Mouse (Mus musculus) limb, embryonic 12.5 days (tissue): ENCODE data around the gene Rundc1. TPM values are rescaled to one million over a fixed set of nuclear protein-coding genes. Genes with fewer than 3 reads are reported as not detected.
"Not testable (repeated sequence)": the region's sequence is repeated elsewhere in the genome, so short reads cannot be mapped to it uniquely, and the experiment has no call there.

Experiments
- ATAC-seq: fragments of 200-750 bp; cut with Nextera tagmentation; 2 replicates; pipeline ENCODE4 v1.8.0; 2017; ENCODE audit warnings: low read depth, moderate TSS enrichment; ENCODE audit not compliant: insufficient number of reproducible peaks, insufficient read depth, low FRiP score, low TSS enrichment
- H3K27ac ChIP-seq: fragments of 300-500 bp; sonication (generic); 2 replicates; pipeline ENCODE4 v1.5.1; 2016; ENCODE audit warnings: mild to moderate bottlenecking, moderate library complexity
- H3K27me3 ChIP-seq: fragments of 300-500 bp; sonication (generic); 2 replicates; pipeline ENCODE4 v1.6.1; 2016; ENCODE audit warnings: mild to moderate bottlenecking, moderate library complexity
- H3K36me3 ChIP-seq: fragments of 300-500 bp; sonication (generic); 2 replicates; pipeline ENCODE4 v1.6.1; 2016; ENCODE audit warnings: mild to moderate bottlenecking, moderate library complexity
- H3K4me1 ChIP-seq: fragments of 300-500 bp; sonication (generic); replicated peaks from 2 replicates; pipeline ENCODE4 v1.6.1; 2016
- H3K4me2 ChIP-seq: fragments of 300-500 bp; sonication (generic); 2 replicates; pipeline ENCODE4 v1.6.1; 2016; ENCODE audit warnings: mild to moderate bottlenecking, moderate library complexity
- H3K4me3 ChIP-seq: fragments of 300-500 bp; sonication (generic); replicated peaks from 2 replicates; pipeline ENCODE4 v1.5.1; 2016; ENCODE audit warnings: mild to moderate bottlenecking
- H3K9ac ChIP-seq: fragments of 300-500 bp; sonication (generic); replicated peaks from 2 replicates; pipeline ENCODE4 v1.6.1; 2016; ENCODE audit warnings: mild to moderate bottlenecking, moderate library complexity
- H3K9me3 ChIP-seq: fragments of 300-500 bp; sonication (generic); 2 replicates; pipeline ENCODE4 v1.6.1; 2016; ENCODE audit warnings: mild to moderate bottlenecking, moderate library complexity
- WGBS: fragments of 180-500 bp; shearing (Covaris S2); methylation state at CpG from one replicate; pipeline ENCODE4 v1.1.7; 2016; 5-methylcytosine and 5-hydroxymethylcytosine counted together
- polyA plus RNA-seq: library from polyadenylated mRNA; unstranded; fragments of >200 nt; fragmentation: Nextera tagmentation; extraction: Ambion mirVana; gene quantifications from 2 replicates; pipeline ENCODE4 v1.2.1, GENCODE M21; 2016

Gene Rundc1
- polyA plus RNA-seq, 1 experiment from 2014 or later = 24.0 TPM

- Histone ChIP-seq H3K27ac (no peak overlapping the region), H3K36me3 (peaks cover 47% of the 10 kb centered on the region), H3K27me3 (no peaks in the 10 kb centered on the region), H3K9me3 (0 out of 2 replicates have a peak, but pooled peaks cover 3% of the 10 kb centered on the region), H3K4me2 (no peak overlapping the region), H3K4me1 (peaks cover 14% of the 10 kb centered on the region), H3K4me3 (no peak overlapping the region), H3K9ac (no peak overlapping the region)
- WGBS = 92% methylated on average over 9 of the region's 9 CpGs
- no peak for ATAC-seq
Measured at GRCm38 (mm10) chr11:101457631-101458030, 32.7 kb downstream of the Rundc1 start.

- Histone ChIP-seq H3K4me3 (no peak overlapping the region), H3K27me3 (no peaks in the 10 kb centered on the region), H3K27ac (no peak overlapping the region), H3K9ac (no peak overlapping the region; the same call in 1 of the 2 replicates), H3K4me1 (peaks cover 20% of the 10 kb centered on the region), H3K36me3 (peaks cover 47% of the 10 kb centered on the region), H3K9me3 (0 out of 2 replicates have a peak, but pooled peaks cover 3% of the 10 kb centered on the region), H3K4me2 (no peak overlapping the region)
- ATAC-seq = no peak
- 81% methylated on average over 12 of the region's 12 CpGs for WGBS
Measured at GRCm38 (mm10) chr11:101458217-101458616, 33.3 kb downstream of the Rundc1 start.

GRCm38 (mm10) chr11:101459716-101460115 lies 34.8 kb downstream of the Rundc1 start:
- 51% methylated on average over 6 of the region's 6 CpGs for WGBS
- peaks cover 31% of the 10 kb centered on the region for H3K4me1 ChIP-seq
- no peaks in the 10 kb centered on the region; the same call in 1 of the 2 replicates for H3K27me3 ChIP-seq
- no peak overlapping the region for H3K27ac ChIP-seq
- H3K4me3 ChIP-seq = no peak overlapping the region
- no peak for ATAC-seq
- H3K9me3 ChIP-seq = no peaks in the 10 kb centered on the region
- no peak overlapping the region for H3K4me2 ChIP-seq
- H3K36me3 ChIP-seq = peaks cover 47% of the 10 kb centered on the region
- H3K9ac ChIP-seq = no peak overlapping the region

GRCm38 (mm10) chr11:101460321-101460720 lies 35.4 kb downstream of the Rundc1 start:
- Histone ChIP-seq H3K27ac (no peak overlapping the region), H3K36me3 (peaks cover 47% of the 10 kb centered on the region), H3K9me3 (no peaks in the 10 kb centered on the region), H3K4me3 (no peak overlapping the region), H3K9ac (no peak overlapping the region), H3K4me2 (no peak overlapping the region), H3K27me3 (no peaks in the 10 kb centered on the region; the same call in 1 of the 2 replicates), H3K4me1 (peaks cover 31% of the 10 kb centered on the region)
- no peak for ATAC-seq
- WGBS = 82% methylated on average over 15 of the region's 15 CpGs

GRCm38 (mm10) chr11:101462141-101462540 lies 37.3 kb downstream of the Rundc1 start:
- WGBS = 87% methylated on average over 14 of the region's 14 CpGs
- Histone ChIP-seq H3K27me3 (peaks cover 1% of the 10 kb centered on the region; the same call in 1 of the 2 replicates), H3K4me3 (no peak overlapping the region), H3K9me3 (no peaks in the 10 kb centered on the region), H3K9ac (no peak overlapping the region), H3K4me2 (no peak overlapping the region), H3K4me1 (peaks cover 39% of the 10 kb centered on the region), H3K36me3 (peaks cover 47% of the 10 kb centered on the region), H3K27ac (no peak overlapping the region)
- ATAC-seq = no peak

- peaks cover 43% of the 10 kb centered on the region for H3K4me1 ChIP-seq
- no peak overlapping the region for H3K4me3 ChIP-seq
- no peak overlapping the region for H3K27ac ChIP-seq
- H3K4me2 ChIP-seq = no peak overlapping the region
- peaks cover 44% of the 10 kb centered on the region for H3K36me3 ChIP-seq
- no peaks in the 10 kb centered on the region for H3K9me3 ChIP-seq
- H3K9ac ChIP-seq = no peak overlapping the region
- peaks cover 5% of the 10 kb centered on the region; the same call in 1 of the 2 replicates for H3K27me3 ChIP-seq
- no peak for ATAC-seq
- WGBS = 37% methylated on average over 13 of the region's 13 CpGs
Measured at GRCm38 (mm10) chr11:101462583-101463440, 37.9 kb downstream of the Rundc1 start.

GRCm38 (mm10) chr11:101464211-101465100 lies 39.6 kb downstream of the Rundc1 start, which contains the start of gene Rnd2:
Gene Rnd2, plus strand, starts transcription at chr11:101464999.
- Histone ChIP-seq H3K4me1 (peaks cover 48% of the 10 kb centered on the region), H3K36me3 (peaks cover 27% of the 10 kb centered on the region), H3K27ac (peak within 1 kb of the TSS; percentile 84), H3K4me2 (peak within 1 kb of the TSS; percentile 94), H3K27me3 (peaks cover 12% of the 10 kb centered on the region; the same call in 1 of the 2 replicates), H3K4me3 (peak within 1 kb of the TSS; percentile 83), H3K9ac (peak within 1 kb of the TSS; percentile 71), H3K9me3 (no peaks in the 10 kb centered on the region)
- 6% methylated on average over 12 of the region's 12 CpGs for WGBS
- ATAC-seq = no peak

- Histone ChIP-seq H3K9me3 (no peaks in the 10 kb centered on the region), H3K27ac (peak overlapping the region; percentile 84)
Measured at GRCm38 (mm10) chr11:101465101-101465868, 40.4 kb downstream of the Rundc1 start.

GRCm38 (mm10) chr11:101465869-101466551 lies 41.1 kb downstream of the Rundc1 start, which contains the start of gene Vat1:
Gene Vat1, minus strand, starts transcription at chr11:101466230.
- Histone ChIP-seq H3K4me2 (peak within 1 kb of the TSS; percentile 94), H3K27ac (peak within 1 kb of the TSS; percentile 84), H3K4me1 (peaks cover 48% of the 10 kb centered on the region), H3K4me3 (peak within 1 kb of the TSS; percentile 83), H3K9ac (peak within 1 kb of the TSS; percentile 71), H3K9me3 (no peaks in the 10 kb centered on the region), H3K36me3 (peaks cover 16% of the 10 kb centered on the region; the same call in 1 of the 2 replicates), H3K27me3 (peaks cover 22% of the 10 kb centered on the region; the same call in 1 of the 2 replicates)
- ATAC-seq = peak; percentile 60
- WGBS = 2% methylated on average over 60 of the region's 60 CpGs

More at GRCm38 (mm10) chr11:101465101-101465868, 40.4 kb downstream of the Rundc1 start:
- ATAC-seq = peak; percentile 12; the same call in 1 of the 2 replicates
- Histone ChIP-seq H3K9ac (peak overlapping the region; percentile 71), H3K4me1 (peaks cover 48% of the 10 kb centered on the region), H3K27me3 (peaks cover 18% of the 10 kb centered on the region; the same call in 1 of the 2 replicates), H3K36me3 (peaks cover 19% of the 10 kb centered on the region), H3K4me3 (peak overlapping the region; percentile 83), H3K4me2 (peak overlapping the region; percentile 94)
- WGBS = under 1% methylated on average over 51 of the region's 51 CpGs

GRCm38 (mm10) chr11:101466552-101466950 lies 41.7 kb downstream of the Rundc1 start:
- peaks cover 13% of the 10 kb centered on the region; the same call in 1 of the 2 replicates for H3K36me3 ChIP-seq
- not testable (repeated sequence) for H3K9me3 ChIP-seq, H3K27ac ChIP-seq, H3K9ac ChIP-seq, ATAC-seq
- H3K4me1 ChIP-seq = peaks cover 48% of the 10 kb centered on the region
- peak overlapping the region; percentile 83; the same call in 1 of the 2 replicates for H3K4me3 ChIP-seq
- peaks cover 22% of the 10 kb centered on the region; the same call in 1 of the 2 replicates for H3K27me3 ChIP-seq
- peak overlapping the region; percentile 94 for H3K4me2 ChIP-seq
- WGBS = 58% methylated on average over 5 of the region's 5 CpGs
